Mouse (Mus musculus) gastrocnemius, postnatal 10 days (tissue): Measurements from ENCODE around the gene Olfr765. TPM values are rescaled to one million over a fixed set of nuclear protein-coding genes. Genes with fewer than 3 reads are reported as not detected.
"Not testable (repeated sequence)": the region's sequence is repeated elsewhere in the genome, so short reads cannot be mapped to it uniquely, and the experiment has no call there.

ENCODE experiments used
- DNase-seq: peaks from one replicate; pipeline ENCODE4 v3.0.0; 2021; ENCODE audit warnings: mixed read lengths
- long read RNA-seq, 2 experiments: library from polyadenylated mRNA; stranded (forward); transcript quantifications; one replicate each; pipeline ENCODE4 v2.0.0; 2021
- total RNA-seq, 2 experiments: library from RNA; stranded (reverse); gene quantifications; 2 replicates each; pipeline ENCODE4 v1.2.3; 2021

Gene Olfr765
- total RNA-seq: not detected
- long read RNA-seq, experiment 1: 0 reads
- long read RNA-seq, experiment 2: 0 reads

- DNase-seq: not testable (repeated sequence)
Measured at GRCm38 (mm10) chr10:129049898-129050297, at the start of gene Olfr765. TSS of gene Olfr765 (minus strand) at chr10:129049998.

GRCm38 (mm10) chr10:129099275-129099674 lies 49.5 kb upstream of the Olfr765 start, which contains the start of gene Olfr768:
TSS of gene Olfr768 (minus strand) at chr10:129099375.
- no peak for DNase-seq

GRCm38 (mm10) chr10:129082810-129083209 lies 33.0 kb upstream of the Olfr765 start, which contains the start of gene Olfr767:
TSS of gene Olfr767 (minus strand) at chr10:129082910.
- not testable (repeated sequence) for DNase-seq

- DNase-seq: no peak
Measured at GRCm38 (mm10) chr10:129068877-129069276, 19.1 kb upstream of the Olfr765 start, which contains the start of gene Olfr766-ps1. TSS of gene Olfr766-ps1 (minus strand) at chr10:129068977.

GRCm38 (mm10) chr10:129039796-129040195 lies 10.0 kb downstream of the Olfr765 start, which contains the start of gene Olfr764-ps1:
TSS of gene Olfr764-ps1 (minus strand) at chr10:129039896.
- no peak for DNase-seq

GRCm38 (mm10) chr10:129028343-129028742 lies 21.5 kb downstream of the Olfr765 start:
- no peak for DNase-seq

GRCm38 (mm10) chr10:129026018-129026662 lies 23.7 kb downstream of the Olfr765 start:
- peak; percentile 15 for DNase-seq

- no peak for DNase-seq
Measured at GRCm38 (mm10) chr10:129023319-129023718, 26.5 kb downstream of the Olfr765 start.

GRCm38 (mm10) chr10:129014477-129014876 lies 35.3 kb downstream of the Olfr765 start:
- DNase-seq: no peak

GRCm38 (mm10) chr10:129011511-129011910 lies 38.3 kb downstream of the Olfr765 start:
- DNase-seq: not testable (repeated sequence)

- no peak for DNase-seq
Measured at GRCm38 (mm10) chr10:129010288-129010841, 39.4 kb downstream of the Olfr765 start, which contains the start of gene Olfr763. TSS of gene Olfr763 (plus strand) at chr10:129010791.

GRCm38 (mm10) chr10:129004032-129004920 lies 45.5 kb downstream of the Olfr765 start:
- DNase-seq: no peak

- DNase-seq: no peak
Measured at GRCm38 (mm10) chr10:128996523-128997040, 53.2 kb downstream of the Olfr765 start.

GRCm38 (mm10) chr10:128995796-128996195 lies 54.0 kb downstream of the Olfr765 start:
- DNase-seq: no peak

Other genes with a start within 250 kb of the Olfr765 start
- 10 to 100 TPM; 28.9 to 34.6 TPM for gene Dnajc14, start 245.9 kb downstream of the Olfr765 start, total RNA-seq
- gene Tmem198b, start 245.6 kb downstream of the Olfr765 start, total RNA-seq: 10 to 100 TPM in 1 of 2 experiments, 1 to 10 TPM in 1; 7.4 to 10.8 TPM
- 10 to 100 TPM; 45.3 to 45.4 TPM for gene Sarnp, start 232.7 kb downstream of the Olfr765 start, total RNA-seq
- 1 to 10 TPM; 7.5 to 8.8 TPM for gene Ormdl2, start 228.4 kb downstream of the Olfr765 start, total RNA-seq
- gene Gdf11, start 158.3 kb downstream of the Olfr765 start, total RNA-seq: 1 to 10 TPM; 8.2 to 9.5 TPM
- 100 to 1,000 TPM; 198 to 258 TPM for gene Cd63, start 149.0 kb downstream of the Olfr765 start, total RNA-seq
- gene Rdh5, start 127.1 kb downstream of the Olfr765 start, total RNA-seq: 10 to 100 TPM in 1 of 2 experiments, 1 to 10 TPM in 1; 8.2 to 12.5 TPM
- gene Bloc1s1, start 126.0 kb downstream of the Olfr765 start, total RNA-seq: 100 to 1,000 TPM; 201 to 210 TPM
- gene Itga7, start 116.2 kb downstream of the Olfr765 start, total RNA-seq: 100 to 1,000 TPM; 125 to 127 TPM
- under 1 TPM in 1 of 2 experiments, not detected in 1; 0.19 TPM for gene Mettl7b, start 89.0 kb downstream of the Olfr765 start, total RNA-seq
- not detected for gene Olfr9, start 60.6 kb downstream of the Olfr765 start, total RNA-seq
- gene Olfr763, start 39.2 kb downstream of the Olfr765 start, total RNA-seq: not detected
- gene Olfr764-ps1, start 10.1 kb downstream of the Olfr765 start, total RNA-seq: not detected
- not detected for gene Olfr766-ps1, start 19.0 kb upstream of the Olfr765 start, total RNA-seq
- gene Olfr767, start 32.9 kb upstream of the Olfr765 start, total RNA-seq: not detected
- gene Olfr768, start 49.4 kb upstream of the Olfr765 start, total RNA-seq: not detected
- not detected for gene Olfr769, start 67.9 kb upstream of the Olfr765 start, total RNA-seq
- gene Olfr770, start 89.0 kb upstream of the Olfr765 start, total RNA-seq: not detected
- gene Olfr771, start 114.8 kb upstream of the Olfr765 start, total RNA-seq: not detected
- gene Olfr772, start 127.9 kb upstream of the Olfr765 start, total RNA-seq: not detected
- not detected for gene Olfr773, start 137.4 kb upstream of the Olfr765 start, total RNA-seq
- gene Olfr774, start 186.2 kb upstream of the Olfr765 start, total RNA-seq: not detected
- gene Olfr775, start 198.4 kb upstream of the Olfr765 start, total RNA-seq: not detected
- gene Olfr776, start 209.1 kb upstream of the Olfr765 start, total RNA-seq: not detected
- not detected for gene Olfr777, start 221.5 kb upstream of the Olfr765 start, total RNA-seq